Mouse (Mus musculus): Measurements from ENCODE around the gene Pex1.

- TF ChIP-seq CTCF (IDR thresholded peaks at IDR 0.05; ENCODE audit: insufficient read depth, low read depth, low read length) = no peak
- no peak for TF ChIP-seq POLR2A (IDR thresholded peaks at IDR 0.05; ENCODE audit: insufficient read depth, low read depth, low read length)
These were observed 1.3 kb downstream of the Pex1 start for GRCm38 (mm10) chr5:3597171-3597570.
